Mouse (Mus musculus) telencephalon, adult 2 months (tissue): ENCODE results near the gene 3110001I22Rik.
A peak's percentile ranks its signal among the peaks of the same experiment; 100 is the strongest.
"Not testable (repeated sequence)": the region's sequence is repeated elsewhere in the genome, so short reads cannot be mapped to it uniquely, and the experiment has no call there.

Experiments
- DNase-seq: peaks from one replicate; pipeline ENCODE4 v3.0.0-alpha.2; 2011; ENCODE audit warnings: low read depth, low spot score

Gene 3110001I22Rik

DNA sequence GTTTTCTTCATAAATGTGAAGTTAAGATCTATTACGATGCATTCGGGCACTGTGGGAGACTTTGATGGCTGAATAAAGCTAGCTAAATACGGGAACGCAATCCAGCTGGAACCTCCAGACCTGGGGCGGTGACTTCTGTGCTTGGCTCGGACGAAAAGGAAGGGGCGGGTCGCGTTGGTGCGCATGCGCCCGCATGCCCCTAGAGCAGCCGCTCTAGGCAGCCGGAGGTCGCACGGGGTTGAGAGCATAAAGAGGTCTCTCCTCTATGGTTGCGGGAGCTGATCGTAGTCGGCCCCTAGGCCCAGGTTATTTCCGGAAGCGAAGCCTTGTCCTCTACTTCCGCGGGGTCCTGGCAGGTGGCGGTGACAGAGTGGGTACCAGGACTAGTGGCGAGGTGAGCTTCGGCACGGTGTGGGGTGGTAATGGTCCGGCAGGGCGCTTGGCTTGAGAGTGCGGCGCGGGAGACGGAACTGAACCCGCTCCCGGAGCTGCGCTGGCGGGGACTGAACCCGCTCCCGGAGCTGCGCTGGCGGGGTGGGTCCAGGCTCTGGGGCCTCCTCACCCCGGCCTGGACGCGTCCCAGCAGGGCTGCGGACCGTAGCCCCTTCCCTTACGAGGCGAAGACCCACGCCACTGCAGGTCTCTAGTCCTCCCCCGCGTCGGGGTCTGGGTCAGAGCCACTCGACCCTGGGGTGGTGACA is at the start of gene 3110001I22Rik, which contains the start of gene Bfar:
Gene 3110001I22Rik, plus strand, starts transcription at position 245 of the 701 bp plus-strand sequence.
Gene Bfar, plus strand, starts transcription at position 174 of the 701 bp plus-strand sequence.
- DNase-seq, result peak; percentile 95

- peak; percentile 9 for DNase-seq
Observed at GRCm38 (mm10) chr16:13628345-13628744, 43.4 kb upstream of the 3110001I22Rik start.

DNA sequence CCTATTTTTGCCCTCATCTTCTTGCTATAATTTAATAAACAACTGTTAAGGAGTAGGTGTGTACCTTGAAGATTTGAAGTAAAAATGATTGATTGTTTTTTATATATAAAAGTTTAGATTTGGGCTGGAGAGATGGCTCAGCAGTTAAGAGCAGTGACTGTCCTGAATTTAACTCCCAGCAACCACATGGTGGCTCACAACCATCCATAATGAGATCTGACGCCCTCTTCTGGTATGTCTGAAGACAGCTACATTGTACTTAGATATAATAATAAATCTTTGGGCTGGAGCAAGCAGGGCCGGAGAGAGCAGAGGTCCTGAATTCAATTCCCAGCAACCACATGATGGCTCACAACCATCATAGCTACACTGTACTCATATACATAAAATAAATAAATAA is 33.5 kb upstream of the 3110001I22Rik start:
- DNase-seq, result not testable (repeated sequence)

GRCm38 (mm10) chr16:13639508-13639907 is 32.2 kb upstream of the 3110001I22Rik start:
- DNase-seq, result no peak

DNA sequence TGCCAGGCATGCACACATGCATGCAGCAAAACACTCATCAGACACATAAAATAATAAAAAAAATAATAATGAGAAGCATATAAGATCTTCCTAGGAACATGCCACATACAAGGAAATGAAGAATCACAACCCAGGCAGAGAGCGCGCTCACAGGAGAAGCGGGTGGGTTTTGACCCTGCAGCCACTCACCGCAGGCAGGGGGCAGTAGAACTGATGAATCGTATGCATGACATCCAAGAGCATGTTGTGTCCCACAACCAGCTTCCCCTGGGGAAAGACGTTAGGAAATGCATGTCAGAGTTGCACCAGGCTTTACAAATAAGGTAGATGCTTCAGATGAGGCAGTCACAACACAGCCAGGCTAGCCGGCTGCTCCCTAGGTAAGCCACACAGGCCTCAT is 31.7 kb upstream of the 3110001I22Rik start:
- no peak for DNase-seq

GRCm38 (mm10) chr16:13644474-13644873 is 27.3 kb upstream of the 3110001I22Rik start:
- no peak for DNase-seq

DNA sequence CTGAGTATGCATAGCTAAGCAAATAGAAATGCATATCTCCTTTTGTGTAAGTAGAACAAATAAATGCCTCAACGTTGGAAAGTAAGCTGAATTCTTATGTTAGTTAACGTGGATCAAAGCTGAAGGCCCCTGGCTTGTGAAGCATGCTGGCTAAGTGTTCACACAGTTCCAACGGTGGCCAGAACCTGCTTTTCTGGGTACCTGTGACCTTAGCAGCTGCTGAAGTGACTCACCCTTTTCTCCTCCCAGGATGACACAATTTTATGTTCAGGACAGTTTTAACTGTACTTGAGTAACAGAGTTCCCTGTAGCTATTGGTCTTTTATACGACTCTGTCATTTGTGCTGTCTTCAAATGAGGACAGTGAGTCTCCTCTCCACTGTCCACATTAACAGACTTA is 25.8 kb upstream of the 3110001I22Rik start:
- no peak for DNase-seq

DNA sequence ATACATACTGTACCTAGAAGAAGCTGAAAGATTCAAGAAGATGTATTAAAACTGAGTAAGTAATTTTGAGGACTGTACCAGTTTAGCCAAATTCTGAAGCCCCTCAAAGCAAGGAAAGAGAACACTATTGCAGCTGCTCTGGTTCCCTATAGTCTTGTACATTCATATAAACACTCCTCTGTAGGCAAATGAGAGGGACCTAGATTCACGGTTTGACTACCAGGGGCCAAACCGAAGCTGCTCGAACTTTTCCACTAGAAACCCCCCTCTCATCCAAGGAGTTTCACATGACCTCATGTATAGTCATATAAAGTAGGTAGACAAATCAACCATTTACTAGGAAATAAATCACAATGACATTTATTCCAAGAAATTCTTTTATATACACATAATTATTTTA is 12.8 kb upstream of the 3110001I22Rik start:
- no peak for DNase-seq

- DNase-seq, result no peak
Observed at GRCm38 (mm10) chr16:13660736-13661135, 11.0 kb upstream of the 3110001I22Rik start.

DNA sequence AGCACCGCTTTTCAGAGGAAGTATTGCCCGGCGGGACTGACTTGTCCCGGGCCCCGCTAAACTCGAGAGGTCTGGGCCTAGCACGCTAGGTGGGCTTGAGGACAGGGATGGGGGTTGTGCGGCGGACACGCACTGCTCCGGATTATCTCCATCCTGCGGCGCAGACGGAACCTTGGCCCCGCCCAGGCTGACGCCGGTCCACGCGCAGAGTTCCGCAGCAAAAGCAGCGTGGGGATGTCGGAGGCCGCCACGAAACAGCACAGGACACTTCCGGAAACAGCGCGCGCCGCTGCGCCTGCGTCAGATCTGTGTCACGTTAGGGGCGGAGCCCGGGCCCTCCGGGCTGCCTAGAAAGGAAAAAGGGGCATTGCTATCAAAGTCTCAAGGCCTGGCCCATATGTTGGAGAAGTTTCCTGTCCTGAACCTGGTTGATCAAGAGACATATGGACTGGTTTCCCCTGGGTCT is 3.8 kb upstream of the 3110001I22Rik start, which contains the start of gene Parn:
Gene Parn, minus strand, starts transcription at position 293 of the 466 bp plus-strand sequence.
- DNase-seq, result peak; percentile 89

GRCm38 (mm10) chr16:13668402-13669108 is 3.2 kb upstream of the 3110001I22Rik start:
- no peak for DNase-seq

GRCm38 (mm10) chr16:13669282-13669681 is 2.4 kb upstream of the 3110001I22Rik start:
- DNase-seq, result no peak

DNA sequence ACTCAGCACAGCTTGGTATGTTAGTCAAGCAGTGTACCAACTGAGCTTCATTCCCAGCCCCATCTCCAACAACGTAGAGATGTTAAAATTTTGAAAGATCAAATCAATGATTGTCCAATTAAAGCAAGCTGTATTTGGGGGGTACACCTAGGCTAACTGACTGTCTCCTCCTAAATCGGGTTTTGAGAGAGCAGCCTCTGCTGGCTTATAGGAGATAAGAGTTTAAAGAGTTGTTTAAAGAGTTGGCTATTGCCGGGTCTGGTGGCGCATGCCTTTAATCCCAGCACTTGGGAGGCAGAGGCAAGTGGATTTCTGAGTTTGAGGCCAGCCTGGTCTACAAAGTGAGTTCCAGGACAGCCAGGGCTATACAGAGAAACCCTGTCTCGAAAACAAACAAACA is 833 bp upstream of the 3110001I22Rik start:
- not testable (repeated sequence) for DNase-seq

DNA sequence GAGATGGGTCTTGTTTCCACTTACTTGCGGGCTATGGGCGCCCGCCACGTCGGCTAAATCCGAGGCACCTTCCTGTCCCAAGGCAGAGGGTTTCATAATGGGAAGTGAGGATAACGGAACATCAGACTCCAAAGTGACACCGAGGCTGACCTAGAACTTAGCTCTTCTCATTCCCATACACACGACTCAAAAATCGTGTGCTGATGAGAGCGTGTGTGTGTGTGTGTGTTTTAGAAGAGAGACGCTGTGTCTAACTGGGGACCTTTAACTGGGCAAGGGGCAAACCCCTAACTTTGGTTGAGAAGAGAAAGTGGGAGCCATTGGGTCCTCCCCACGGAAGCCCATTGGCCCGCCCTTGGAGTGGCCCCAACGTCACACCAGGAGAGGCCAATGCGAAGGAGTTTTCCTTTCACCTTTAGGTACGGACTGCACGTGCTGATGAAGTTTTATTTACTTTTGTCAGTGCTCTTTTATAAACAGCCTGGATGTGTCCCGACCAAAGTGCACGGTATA is 713 bp downstream of the 3110001I22Rik start:
- no peak for DNase-seq

DNA sequence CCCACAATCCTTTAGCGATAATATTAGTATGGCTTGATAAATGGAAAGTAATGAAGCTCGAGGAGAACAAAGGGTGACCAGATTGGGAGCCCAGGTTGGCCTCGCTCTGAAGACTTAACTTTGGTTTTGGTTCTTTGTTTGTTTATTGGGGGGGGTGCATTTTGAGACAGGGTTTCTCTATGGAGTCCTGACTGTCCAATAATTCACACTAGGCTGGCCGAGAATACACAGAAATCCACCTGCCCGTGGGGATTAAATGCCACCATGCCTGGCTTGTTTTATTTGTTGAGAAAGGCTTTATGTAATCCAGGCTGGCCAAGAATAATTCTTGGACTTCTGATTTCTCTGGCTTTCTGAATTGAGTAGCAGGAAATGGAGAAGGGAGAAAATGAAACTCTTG is 1.4 kb downstream of the 3110001I22Rik start:
- no peak for DNase-seq

DNA sequence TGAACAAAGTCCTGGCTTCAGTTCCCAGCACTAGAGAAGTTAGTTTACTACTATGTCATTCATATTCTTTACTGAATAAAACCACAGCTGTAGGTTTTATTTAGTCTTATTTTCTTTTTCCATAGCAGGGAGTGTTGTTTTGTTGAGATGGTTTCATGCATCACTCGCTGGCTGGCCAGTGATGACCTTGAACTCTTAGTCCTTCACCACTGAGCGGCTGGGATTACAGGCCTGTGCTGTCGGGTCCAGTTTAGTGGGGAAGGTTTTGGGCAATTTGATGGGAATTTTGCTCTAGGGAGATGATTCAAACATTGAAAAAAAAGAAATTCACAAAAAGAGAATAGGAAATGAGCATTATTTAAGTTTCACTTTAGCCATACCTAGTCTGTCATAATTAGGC is 2.8 kb downstream of the 3110001I22Rik start:
- DNase-seq, result no peak

GRCm38 (mm10) chr16:13678601-13679319 is 7.0 kb downstream of the 3110001I22Rik start:
- no peak for DNase-seq

DNA sequence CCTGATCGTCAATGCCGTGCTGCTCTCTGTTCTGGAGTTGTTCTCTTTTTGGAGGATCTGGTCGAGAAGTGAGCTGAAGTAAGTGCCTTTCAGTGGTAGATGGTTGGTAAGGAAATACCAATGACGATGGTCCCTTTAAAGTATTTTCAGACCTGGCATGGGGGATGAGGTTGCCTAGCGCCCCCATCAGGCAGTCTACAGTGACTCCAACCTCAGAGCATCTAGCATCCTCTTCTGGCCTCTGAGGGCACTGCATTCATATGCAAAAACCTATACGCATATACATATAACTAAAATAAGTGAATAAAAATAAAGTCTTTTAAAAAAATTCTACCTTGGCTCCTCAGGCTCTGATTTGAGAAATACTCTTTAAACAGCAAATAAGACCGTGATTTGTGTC is 27.3 kb downstream of the 3110001I22Rik start:
- DNase-seq, result no peak

DNA sequence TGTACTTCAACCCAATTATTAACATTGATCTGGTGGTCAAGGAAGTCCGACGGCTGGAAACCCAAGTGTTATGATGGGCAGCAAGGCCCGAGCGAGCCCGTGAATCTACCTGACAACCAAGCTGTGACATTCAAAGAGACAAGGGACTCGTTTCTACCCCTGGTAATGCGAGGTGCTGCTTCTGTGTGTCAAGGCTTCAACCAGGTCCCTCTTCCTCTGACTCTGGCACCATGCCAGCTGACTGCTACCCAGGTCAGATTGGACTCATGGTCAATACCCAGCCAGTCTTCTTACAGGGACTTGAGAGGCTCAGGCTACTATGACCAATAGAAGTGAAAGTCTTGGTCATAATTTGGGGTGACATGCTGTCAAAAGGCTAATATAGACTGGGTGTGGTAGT is 30.5 kb downstream of the 3110001I22Rik start:
- DNase-seq, result no peak

DNA sequence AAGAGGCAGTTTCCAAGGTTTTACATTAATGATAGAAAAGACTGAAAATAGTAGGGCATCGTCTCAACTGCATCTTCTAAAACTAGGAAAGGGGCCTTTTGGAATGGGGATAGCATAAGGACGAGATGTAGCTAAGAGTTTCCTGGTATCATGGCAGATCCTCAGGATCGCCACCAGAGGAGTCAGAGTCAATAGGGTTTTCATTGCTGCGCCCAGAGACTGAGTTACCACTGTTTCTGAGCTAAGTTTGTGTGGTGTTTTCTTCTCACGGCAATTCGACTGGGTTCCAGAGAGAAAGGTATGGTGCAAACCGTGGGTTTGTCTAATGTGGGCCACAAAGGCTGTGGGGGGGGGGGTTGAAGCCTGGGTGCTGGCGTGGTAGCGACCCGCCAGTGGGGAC is 32.9 kb downstream of the 3110001I22Rik start:
- no peak for DNase-seq

GRCm38 (mm10) chr16:13714910-13715309 is 43.2 kb downstream of the 3110001I22Rik start:
- DNase-seq, result no peak
